Mouse (Mus musculus): ENCODE measurements around the gene Hus1.

Gene Hus1

DNA sequence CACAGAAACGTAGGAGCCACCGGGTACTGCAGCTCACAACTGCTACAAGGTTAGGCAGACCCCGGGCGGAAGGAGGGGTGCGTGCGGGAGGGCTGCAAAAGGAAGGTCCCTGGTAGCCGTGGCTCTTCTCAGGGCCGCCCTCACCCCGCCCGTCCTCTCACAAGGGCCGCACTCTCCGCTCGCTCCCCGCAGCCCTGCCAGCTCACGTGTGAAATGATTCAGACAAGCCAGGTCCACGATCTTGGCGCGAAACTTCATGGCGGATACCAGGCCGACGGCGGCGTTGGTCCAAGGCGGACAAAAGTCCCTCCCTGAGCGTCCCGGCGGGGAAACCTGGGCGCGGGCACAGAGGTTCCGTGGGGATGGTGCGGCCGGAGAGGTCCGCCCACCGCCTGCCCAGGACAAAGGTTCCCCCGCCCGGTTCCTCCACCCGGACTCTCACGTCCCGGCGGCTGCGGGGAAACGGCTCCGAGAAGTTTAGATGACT lies at the start of gene Hus1:
Gene Hus1 (minus strand): TSS at position 339 of the 487 bp plus-strand sequence.
- in situ Hi-C loops (cut with MboI; ENCODE audit: low sequenced_read_pairs) = no loop called here

DNA sequence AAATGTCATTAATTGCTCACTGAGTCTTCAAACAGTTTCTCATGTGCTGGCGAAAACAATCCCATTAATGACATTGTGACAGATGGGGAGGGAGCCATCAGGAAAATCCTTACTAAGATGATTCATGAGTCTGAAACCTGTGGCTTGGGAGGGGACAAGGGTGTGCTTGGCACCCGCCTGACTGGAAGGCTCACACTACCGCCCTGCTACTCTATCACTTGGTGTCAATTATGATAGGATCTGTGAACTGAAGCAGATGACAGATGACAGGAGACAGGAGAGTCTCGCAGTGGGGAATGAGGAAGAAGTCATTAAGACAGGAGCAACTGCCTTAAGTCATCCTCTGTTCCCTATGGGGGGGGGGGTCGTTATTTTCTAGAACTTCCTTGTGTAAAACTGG lies 49.5 kb upstream of the Hus1 start:
- in situ Hi-C loops (cut with MboI; ENCODE audit: low sequenced_read_pairs) = no loop called here

DNA sequence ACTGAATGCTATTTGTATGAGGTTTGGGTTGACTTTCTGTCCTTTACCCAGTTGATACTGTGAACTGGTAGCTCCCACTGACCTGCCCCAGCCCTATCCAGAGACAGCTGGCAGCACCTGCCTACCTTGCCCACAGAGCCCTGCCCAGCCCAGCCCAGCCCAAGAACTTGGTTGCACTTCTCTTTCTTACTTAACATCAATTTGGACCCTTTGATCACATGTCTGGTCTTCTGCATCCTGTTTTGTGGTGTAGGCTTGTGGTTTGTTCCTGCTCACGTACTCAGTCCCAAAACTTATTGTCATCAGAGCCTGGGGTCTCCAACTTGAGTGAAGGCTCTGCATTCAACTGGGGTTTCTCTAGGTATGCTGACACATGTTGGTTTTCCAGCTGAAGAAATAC lies 49.0 kb upstream of the Hus1 start:
- in situ Hi-C loops (cut with MboI; ENCODE audit: low sequenced_read_pairs) = no loop called here

DNA sequence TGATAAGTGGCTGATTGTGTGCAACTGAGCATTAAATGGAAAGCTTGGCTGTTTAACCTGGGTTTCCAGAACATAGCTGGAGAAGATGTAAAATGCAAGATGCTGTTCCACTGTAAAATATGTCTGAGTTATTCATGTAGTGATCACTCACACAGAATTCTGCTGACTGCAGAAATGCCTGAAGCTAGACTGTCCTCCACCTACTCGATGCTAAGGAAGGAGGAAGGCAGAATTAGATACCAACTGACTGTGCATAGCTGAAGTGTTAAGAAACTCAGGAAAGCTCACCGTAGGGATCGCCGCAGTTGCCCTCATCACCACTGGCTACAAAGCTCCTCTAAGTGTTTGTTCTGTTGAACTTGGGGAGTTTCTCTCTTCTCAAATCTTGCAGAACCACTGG lies 46.7 kb upstream of the Hus1 start:
- in situ Hi-C loops (cut with MboI; ENCODE audit: low sequenced_read_pairs) = no loop called here

DNA sequence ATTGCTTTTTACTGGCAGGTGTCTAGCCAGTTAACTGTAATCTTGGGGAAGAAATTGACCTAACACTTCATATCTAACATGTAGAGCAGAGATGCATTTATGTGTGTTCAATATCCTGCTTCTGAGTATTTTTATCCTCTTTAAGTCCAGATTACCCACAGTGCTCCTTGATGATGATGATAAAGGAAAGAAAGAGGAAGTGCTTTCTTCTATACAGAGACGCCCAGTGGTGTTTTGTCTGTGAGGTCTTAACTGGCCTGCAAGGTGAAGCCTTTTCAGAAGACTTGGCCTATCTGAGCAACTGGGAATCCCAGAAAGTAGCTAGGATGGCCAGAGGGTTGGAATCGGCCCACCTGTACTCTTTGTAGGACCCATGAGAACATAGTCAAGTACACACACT lies 45.9 kb upstream of the Hus1 start:
- in situ Hi-C loops (cut with MboI; ENCODE audit: low sequenced_read_pairs) = no loop called here

DNA sequence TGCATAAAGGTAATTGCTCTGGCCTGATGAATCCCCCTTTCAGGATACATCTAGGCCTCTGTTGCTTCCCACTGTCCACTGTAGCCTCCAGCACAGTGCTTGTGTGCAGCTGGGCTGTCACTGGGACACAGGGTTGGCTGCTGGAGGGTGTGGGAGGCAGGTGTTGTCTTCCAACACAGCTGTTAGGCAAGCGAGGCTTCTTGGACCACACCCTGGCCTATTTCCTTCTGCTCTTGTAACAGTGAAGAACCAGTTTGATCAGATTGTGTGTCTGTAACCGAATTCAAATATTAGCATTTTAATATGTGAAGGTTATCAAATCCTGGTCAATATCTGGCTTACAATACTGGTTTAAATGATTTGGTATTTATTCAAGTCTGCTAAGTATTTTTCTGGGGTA lies 40.9 kb upstream of the Hus1 start:
- in situ Hi-C loops (cut with MboI; ENCODE audit: low sequenced_read_pairs) = no loop called here

- in situ Hi-C loops (cut with MboI; ENCODE audit: low sequenced_read_pairs) = no loop called here
These were observed 39.2 kb upstream of the Hus1 start for GRCm38 (mm10) chr11:9050241-9050640.

GRCm38 (mm10) chr11:9048703-9049060 lies 37.7 kb upstream of the Hus1 start, which contains the start of gene Sun3:
TSS of gene Sun3 (minus strand) at chr11:9048991.
- in situ Hi-C loops (cut with MboI; ENCODE audit: low sequenced_read_pairs) = no loop called here

- in situ Hi-C loops (cut with MboI; ENCODE audit: low sequenced_read_pairs) = no loop called here
These were observed 37.2 kb upstream of the Hus1 start, which contains the start of gene Gm11992 for GRCm38 (mm10) chr11:9048011-9048702. TSS of gene Gm11992 (plus strand) at chr11:9048594.

GRCm38 (mm10) chr11:9047044-9047443 lies 36.1 kb upstream of the Hus1 start:
- in situ Hi-C loops (cut with MboI; ENCODE audit: low sequenced_read_pairs) = no loop called here

DNA sequence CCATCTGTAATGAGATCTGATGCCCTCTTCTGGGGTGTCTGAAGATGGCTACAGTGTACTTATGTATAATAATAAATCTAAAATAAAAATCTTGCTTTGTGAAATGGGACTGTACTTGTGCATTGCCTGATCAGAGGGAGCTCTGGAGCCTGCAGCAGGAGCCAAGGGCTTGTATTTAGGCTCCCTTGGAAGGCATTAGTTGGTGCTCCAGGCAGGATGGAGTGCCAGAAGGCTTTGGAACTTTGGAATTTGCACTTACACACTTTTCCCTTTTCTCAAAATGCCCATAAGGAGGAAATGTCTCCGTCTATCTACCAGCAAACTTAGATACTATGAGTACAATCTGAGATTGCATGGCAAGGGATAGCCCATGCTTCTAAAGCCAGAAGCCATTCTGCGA lies 35.6 kb upstream of the Hus1 start:
- in situ Hi-C loops (cut with MboI; ENCODE audit: low sequenced_read_pairs) = no loop called here

- in situ Hi-C loops (cut with MboI; ENCODE audit: low sequenced_read_pairs) = no loop called here
These were observed 20.5 kb upstream of the Hus1 start for GRCm38 (mm10) chr11:9031530-9031929.

GRCm38 (mm10) chr11:9025211-9025610 lies 14.2 kb upstream of the Hus1 start:
- in situ Hi-C loops (cut with MboI; ENCODE audit: low sequenced_read_pairs) = no loop called here

DNA sequence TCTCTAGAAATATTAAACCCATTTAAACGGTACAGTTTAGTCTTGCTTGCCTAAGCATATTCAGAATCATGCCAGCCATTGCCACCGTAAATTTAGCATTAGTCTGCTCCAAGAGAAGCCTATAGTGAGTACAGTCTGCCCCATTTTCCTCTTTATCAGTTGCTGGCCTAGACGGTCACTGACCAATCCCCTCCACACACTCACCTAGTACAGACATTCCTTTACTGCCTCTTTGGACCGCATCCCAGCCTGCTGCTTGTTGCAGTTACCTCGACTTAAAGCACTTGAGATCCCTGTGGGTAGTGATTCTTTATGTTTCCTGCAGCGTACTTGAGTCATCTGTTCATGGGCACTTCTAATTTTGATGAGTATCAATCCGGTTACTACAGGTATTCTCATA lies 13.8 kb upstream of the Hus1 start:
- in situ Hi-C loops (cut with MboI; ENCODE audit: low sequenced_read_pairs) = no loop called here

- in situ Hi-C loops (cut with MboI; ENCODE audit: low sequenced_read_pairs) = no loop called here
These were observed 9.2 kb upstream of the Hus1 start for GRCm38 (mm10) chr11:9020207-9020606.

- in situ Hi-C loops (cut with MboI; ENCODE audit: low sequenced_read_pairs) = no loop called here
These were observed 7.7 kb upstream of the Hus1 start for GRCm38 (mm10) chr11:9018491-9019267.

DNA sequence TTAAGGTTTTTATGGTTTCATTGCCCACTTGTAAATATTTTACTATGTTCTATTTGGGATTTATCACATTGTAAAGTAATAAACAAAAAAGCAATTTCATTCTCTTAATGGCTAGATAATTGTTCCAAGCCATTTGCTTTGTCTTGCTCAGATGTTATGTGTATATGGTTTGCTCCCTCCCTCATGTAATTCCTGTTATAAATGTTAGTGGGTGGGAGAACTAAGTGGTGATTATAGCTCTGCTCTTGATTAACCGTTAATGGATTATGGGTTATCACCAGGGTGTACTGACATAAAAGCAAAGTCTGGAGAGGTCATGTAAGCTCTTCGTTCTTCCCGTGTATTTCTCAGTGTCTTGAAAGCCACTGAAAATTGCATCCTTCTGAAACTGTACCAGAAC lies 3.7 kb upstream of the Hus1 start:
- in situ Hi-C loops (cut with MboI; ENCODE audit: low sequenced_read_pairs) = no loop called here

DNA sequence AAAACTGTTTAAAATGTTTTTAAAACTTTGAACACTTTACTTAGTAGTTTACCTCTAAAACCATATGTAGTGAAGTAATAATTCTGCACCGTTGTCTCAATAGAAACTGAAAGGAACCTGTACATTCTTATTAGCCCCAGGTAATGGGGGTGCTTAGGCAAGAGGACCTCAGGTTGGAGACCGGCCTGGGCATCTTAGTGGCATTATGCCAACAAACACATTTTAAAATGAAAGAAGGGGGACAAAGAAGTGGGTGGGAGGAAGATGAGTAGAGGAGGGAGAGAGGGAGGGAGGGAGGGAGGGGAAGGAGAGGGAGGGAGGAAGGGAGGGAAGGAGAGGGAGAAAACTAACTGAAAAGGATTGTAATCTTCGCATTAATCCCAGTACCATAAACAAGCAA lies 357 bp upstream of the Hus1 start:
- in situ Hi-C loops (cut with MboI; ENCODE audit: low sequenced_read_pairs) = no loop called here

DNA sequence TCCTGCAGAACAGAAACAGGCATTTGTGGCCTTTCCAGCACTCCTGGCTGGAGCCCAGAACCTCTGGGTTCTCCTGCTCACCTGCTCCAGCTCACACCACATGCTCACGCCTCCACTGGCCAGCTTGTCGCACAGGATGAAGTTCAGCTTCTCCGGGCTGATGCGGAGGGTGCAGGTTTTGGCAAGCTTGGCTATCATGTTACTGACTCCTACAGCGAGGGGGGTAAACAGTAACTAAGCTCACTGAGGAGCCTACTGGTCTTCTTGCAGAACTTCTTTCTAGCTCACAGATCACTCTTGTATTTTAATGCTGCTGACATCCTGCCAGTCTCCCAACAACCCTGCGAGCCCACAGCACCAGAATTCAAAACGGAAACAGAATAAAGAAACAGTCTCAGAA lies 575 bp downstream of the Hus1 start:
- in situ Hi-C loops (cut with MboI; ENCODE audit: low sequenced_read_pairs) = no loop called here

DNA sequence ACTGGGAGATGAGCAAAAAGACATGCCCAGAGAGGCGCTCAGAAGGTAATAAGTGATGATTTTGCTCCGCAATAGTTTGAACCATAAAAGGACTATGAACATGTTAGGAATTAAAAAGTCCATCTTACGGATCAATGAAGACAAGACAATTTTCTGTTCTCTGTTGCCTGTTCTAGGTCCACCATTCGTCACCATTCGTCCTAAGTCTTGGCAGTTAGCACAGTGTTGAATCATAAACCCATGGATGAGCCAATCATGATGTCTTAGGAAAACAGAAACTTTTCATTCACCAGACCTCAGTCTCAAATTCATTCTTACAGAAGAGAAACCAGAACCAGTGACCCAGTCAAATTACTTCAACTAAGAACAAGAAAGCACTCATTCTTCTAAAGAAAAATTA lies 2.2 kb downstream of the Hus1 start:
- in situ Hi-C loops (cut with MboI; ENCODE audit: low sequenced_read_pairs) = no loop called here

- in situ Hi-C loops (cut with MboI; ENCODE audit: low sequenced_read_pairs) = loop anchor here (5.0 kb wide), 1 partner anchor 149 kb away; no protein-coding TSS in a partner anchor
These were observed 22.9 kb downstream of the Hus1 start for GRCm38 (mm10) chr11:8988084-8988483.

- in situ Hi-C loops (cut with MboI; ENCODE audit: low sequenced_read_pairs) = loop anchor here (5.0 kb wide), 1 partner anchor 151 kb away; no protein-coding TSS in a partner anchor
These were observed 24.9 kb downstream of the Hus1 start for GRCm38 (mm10) chr11:8986058-8986457.

Data from CH12F3 (cell line).